Mouse (Mus musculus) midbrain, embryonic 15.5 days (tissue): ENCODE results near the gene Pnldc1. TPM values are rescaled to one million over a fixed set of nuclear protein-coding genes. Genes with fewer than 3 reads are reported as not detected.
"Not testable (repeated sequence)": the region's sequence is repeated elsewhere in the genome, so short reads cannot be mapped to it uniquely, and the experiment has no call there.

ENCODE experiments used
- ATAC-seq: fragments of 200-750 bp; cut with Nextera tagmentation; replicated peaks from 2 replicates; pipeline ENCODE4 v1.8.0; 2017; ENCODE audit warnings: moderate TSS enrichment
- H3K27ac ChIP-seq: fragments of 300-500 bp; sonication (generic); 2 replicates; pipeline ENCODE4 v1.5.1; 2015; ENCODE audit warnings: mild to moderate bottlenecking, inconsistent platforms
- H3K27me3 ChIP-seq: fragments of 300-500 bp; sonication (generic); replicated peaks from 2 replicates; pipeline ENCODE4 v1.6.1; 2015; ENCODE audit warnings: inconsistent platforms
- H3K36me3 ChIP-seq: fragments of 300-500 bp; sonication (generic); replicated peaks from 2 replicates; pipeline ENCODE4 v1.6.1; 2015; ENCODE audit warnings: inconsistent platforms
- H3K4me1 ChIP-seq: fragments of 300-500 bp; sonication (generic); 2 replicates; pipeline ENCODE4 v1.6.1; 2015; ENCODE audit warnings: inconsistent platforms
- H3K4me2 ChIP-seq: fragments of 300-500 bp; sonication (generic); 2 replicates; pipeline ENCODE4 v1.6.1; 2015; ENCODE audit warnings: inconsistent platforms, mild to moderate bottlenecking, moderate library complexity
- H3K4me3 ChIP-seq: fragments of 300-500 bp; sonication (generic); 2 replicates; pipeline ENCODE4 v1.5.1; 2015; ENCODE audit warnings: mild to moderate bottlenecking, inconsistent platforms
- H3K9ac ChIP-seq: fragments of 300-500 bp; sonication (generic); 2 replicates; pipeline ENCODE4 v1.6.1; 2015; ENCODE audit warnings: mild to moderate bottlenecking, inconsistent platforms
- H3K9me3 ChIP-seq: fragments of 300-500 bp; sonication (generic); 2 replicates; pipeline ENCODE4 v1.6.1; 2016; ENCODE audit warnings: inconsistent platforms
- WGBS: fragments of 180-500 bp; shearing (Covaris S2); methylation state at CpG from one replicate; pipeline ENCODE4 v1.1.7; 2015; ENCODE audit warnings: mixed read lengths; 5-methylcytosine and 5-hydroxymethylcytosine counted together
- polyA plus RNA-seq: library from polyadenylated mRNA; unstranded; fragments of >200 nt; fragmentation: Nextera tagmentation; extraction: Ambion mirVana; gene quantifications from 2 replicates; pipeline ENCODE4 v1.2.1, GENCODE M21; 2015

Gene Pnldc1
- 1.6 and 2.2 TPM in 2 replicates for polyA plus RNA-seq

DNA sequence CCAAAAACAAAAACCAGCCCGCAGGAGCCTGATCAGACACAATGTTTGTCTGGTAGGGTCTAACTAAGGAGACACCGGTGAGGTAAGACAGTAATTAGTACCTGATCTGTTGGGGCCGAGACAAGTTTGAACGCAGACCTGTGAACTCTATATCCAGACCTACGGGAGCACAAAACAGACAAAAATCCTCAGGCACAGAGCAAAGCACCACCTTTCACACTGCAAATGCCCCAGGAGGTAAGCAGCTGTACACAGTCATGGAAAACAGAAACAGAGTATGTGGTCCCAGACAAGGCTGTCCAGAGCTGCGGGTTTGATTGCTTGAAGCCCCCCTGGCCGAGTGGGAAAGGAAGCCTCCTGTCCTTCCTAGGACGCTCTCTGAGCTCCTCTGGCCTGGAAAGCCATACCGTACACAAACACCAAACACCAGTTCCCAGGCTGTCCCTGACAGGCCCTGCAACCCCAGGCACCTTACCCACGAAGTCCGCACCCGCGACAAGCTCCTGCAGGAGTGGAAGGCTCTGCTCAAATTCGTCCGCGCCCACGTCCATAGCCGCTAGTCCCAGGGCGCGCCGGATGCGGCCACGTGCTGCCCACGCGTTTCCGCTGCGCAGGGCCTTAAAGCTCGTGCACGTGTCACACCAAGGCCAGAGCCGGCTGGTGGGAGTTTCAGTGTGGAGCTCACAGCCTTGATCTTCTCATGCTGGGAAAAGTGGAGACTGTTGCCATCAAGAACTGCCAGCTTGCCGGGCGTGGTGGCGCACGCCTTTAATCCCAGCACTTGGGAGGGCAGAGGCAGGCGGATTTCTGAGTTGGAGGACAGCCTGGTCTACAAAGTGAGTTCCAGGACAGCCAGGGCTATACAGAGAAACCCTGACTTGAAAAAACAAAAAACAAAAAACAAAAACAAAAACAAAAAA is at the start of gene Pnldc1:
Gene Pnldc1 (minus strand): TSS at position 870 of the 920 bp plus-strand sequence.
- no peaks in the 10 kb centered on the region for H3K27me3 ChIP-seq
- no peak within 1 kb of the TSS for H3K9ac ChIP-seq
- H3K4me2 ChIP-seq, result no peak within 1 kb of the TSS
- no peak within 1 kb of the TSS for H3K4me3 ChIP-seq
- peaks cover 38% of the 10 kb centered on the region; the same call in 1 of the 2 replicates for H3K36me3 ChIP-seq
- H3K27ac ChIP-seq, result no peak within 1 kb of the TSS
- 76% methylated on average over 35 of the region's 35 CpGs for WGBS
- H3K9me3 ChIP-seq, result no peaks in the 10 kb centered on the region
- ATAC-seq, result no peak
- H3K4me1 ChIP-seq, result peaks cover under 1% of the 10 kb centered on the region; the same call in 1 of the 2 replicates

DNA sequence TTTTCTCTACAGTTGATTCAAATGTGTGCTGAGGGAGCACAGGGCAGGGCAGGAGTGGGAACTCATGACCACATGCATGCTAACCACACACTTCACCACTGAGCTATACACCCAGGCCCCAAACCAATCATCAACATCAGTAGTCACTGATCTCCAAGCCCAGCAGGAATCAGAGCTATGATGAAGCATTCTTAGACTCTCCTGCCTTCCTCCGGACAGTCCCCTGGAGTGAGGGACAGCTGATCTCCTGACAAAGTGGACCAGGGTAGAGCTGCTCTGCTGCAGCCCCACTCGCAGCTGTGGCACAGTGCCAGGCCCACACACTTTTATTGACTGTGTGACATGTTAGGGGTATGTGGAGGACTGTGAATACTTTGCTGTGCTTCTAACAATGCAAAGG is 49.3 kb upstream of the Pnldc1 start:
- not testable (repeated sequence) for H3K27me3 ChIP-seq, H3K9me3 ChIP-seq, H3K9ac ChIP-seq, H3K36me3 ChIP-seq, ATAC-seq, H3K27ac ChIP-seq
- peak overlapping the region; percentile 31 for H3K4me3 ChIP-seq
- peaks cover 29% of the 10 kb centered on the region for H3K4me1 ChIP-seq
- H3K4me2 ChIP-seq, result peak overlapping the region; percentile 53
- WGBS, result 3% methylated on average over 2 of the region's 2 CpGs

DNA sequence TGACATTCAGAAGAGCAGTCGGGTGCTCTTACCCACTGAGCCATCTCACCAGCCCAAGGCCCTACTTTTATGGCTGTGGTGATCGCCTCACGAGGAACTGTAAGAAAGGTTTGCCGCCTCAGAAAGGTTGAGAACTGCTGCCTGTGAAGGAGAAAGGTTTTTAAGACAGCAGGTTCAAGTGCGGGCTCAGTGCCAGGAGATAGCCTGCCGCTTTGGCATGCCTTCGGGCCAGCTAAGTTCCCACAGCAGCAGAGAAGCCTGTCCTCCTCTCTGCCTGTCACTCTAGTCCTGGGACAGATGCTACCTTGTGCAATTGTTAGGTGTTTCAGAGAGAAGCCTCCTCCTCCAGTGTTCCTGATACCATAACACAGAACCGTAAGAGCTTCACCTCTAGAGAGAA is 46.6 kb upstream of the Pnldc1 start:
- 93% methylated on average over 8 of the region's 8 CpGs for WGBS
- Histone ChIP-seq H3K27me3 (no peaks in the 10 kb centered on the region), H3K4me1 (peaks cover 26% of the 10 kb centered on the region), H3K9me3 (no peaks in the 10 kb centered on the region), H3K4me3 (no peak overlapping the region), H3K27ac (no peak overlapping the region), H3K36me3 (peaks cover 15% of the 10 kb centered on the region), H3K9ac (no peak overlapping the region), H3K4me2 (no peak overlapping the region)
- ATAC-seq, result no peak

DNA sequence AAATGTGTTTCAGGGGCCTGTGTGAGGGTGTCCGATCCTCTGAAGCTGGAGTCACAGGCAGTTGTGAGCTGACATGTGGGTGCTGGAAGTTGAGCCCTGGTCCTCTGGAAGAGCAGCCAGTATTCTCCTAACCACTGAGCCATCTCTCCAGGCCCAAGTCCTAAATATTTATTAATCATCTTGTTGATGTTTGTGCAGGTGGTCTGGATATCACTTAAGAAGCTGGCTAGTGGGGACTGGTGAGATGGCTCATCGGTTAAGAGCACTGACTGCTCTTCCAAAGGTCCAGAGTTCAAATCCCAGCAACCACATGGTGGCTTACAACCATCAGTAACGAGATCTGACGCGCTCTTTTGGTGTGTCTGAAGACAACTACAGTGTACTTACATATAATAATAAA is 39.6 kb upstream of the Pnldc1 start:
- Histone ChIP-seq H3K27me3 (no peaks in the 10 kb centered on the region), H3K9ac (no peak overlapping the region), H3K9me3 (no peaks in the 10 kb centered on the region), H3K4me2 (no peak overlapping the region), H3K27ac (no peak overlapping the region), H3K36me3 (peaks cover 55% of the 10 kb centered on the region), H3K4me3 (no peak overlapping the region), H3K4me1 (no peaks in the 10 kb centered on the region)
- ATAC-seq, result no peak
- 94% methylated on average over 5 of the region's 5 CpGs for WGBS

- Histone ChIP-seq H3K4me1 (peaks cover 4% of the 10 kb centered on the region; the same call in 1 of the 2 replicates), H3K4me3 (no peak overlapping the region), H3K4me2 (no peak overlapping the region), H3K9ac (no peak overlapping the region), H3K27me3 (no peaks in the 10 kb centered on the region), H3K9me3 (no peaks in the 10 kb centered on the region), H3K27ac (no peak overlapping the region), H3K36me3 (peaks cover 39% of the 10 kb centered on the region)
- ATAC-seq, result no peak
- 94% methylated on average over 6 of the region's 6 CpGs for WGBS
Observed at GRCm38 (mm10) chr17:12942459-12943162, 32.6 kb upstream of the Pnldc1 start.

DNA sequence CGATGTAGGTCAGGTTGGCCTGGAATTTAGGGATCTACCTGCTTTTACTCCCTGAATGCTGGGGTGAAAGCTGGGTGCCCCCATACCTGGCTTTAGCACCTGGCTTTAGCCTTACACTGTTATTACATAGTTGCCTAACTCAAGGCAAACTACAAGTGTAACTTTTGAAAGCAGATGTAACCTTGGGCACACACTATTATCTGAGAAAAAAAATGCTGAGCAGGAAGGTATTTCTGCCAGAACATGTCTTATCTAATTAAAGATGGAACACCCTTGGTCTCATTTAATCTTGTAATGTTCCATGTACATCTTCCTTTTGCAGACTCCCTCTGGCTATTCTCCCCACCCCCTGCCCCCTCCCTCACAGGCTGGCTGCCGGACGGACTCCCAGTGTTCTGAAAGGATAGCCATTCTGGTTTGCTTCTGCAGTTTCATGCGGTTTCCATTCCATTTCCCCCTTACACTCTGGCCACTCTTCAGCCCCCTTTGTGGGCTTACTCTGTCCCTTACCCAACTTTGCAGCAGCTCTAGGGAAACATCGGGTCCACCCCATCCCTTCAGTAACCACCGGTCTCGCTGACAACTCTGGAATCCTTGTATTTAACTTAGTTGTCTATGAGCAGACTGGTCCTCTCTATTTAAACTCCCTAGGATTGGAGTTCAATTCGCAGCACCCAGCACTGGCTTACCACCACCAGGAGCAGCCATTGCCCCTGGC is 31.7 kb upstream of the Pnldc1 start:
- H3K27me3 ChIP-seq, result no peaks in the 10 kb centered on the region
- no peak overlapping the region for H3K4me3 ChIP-seq
- ATAC-seq, result no peak
- peaks cover 4% of the 10 kb centered on the region; the same call in 1 of the 2 replicates for H3K4me1 ChIP-seq
- H3K4me2 ChIP-seq, result no peak overlapping the region
- WGBS, result 81% methylated on average over 8 of the region's 8 CpGs
- no peak overlapping the region for H3K9ac ChIP-seq
- peaks cover 36% of the 10 kb centered on the region for H3K36me3 ChIP-seq
- H3K27ac ChIP-seq, result no peak overlapping the region
- H3K9me3 ChIP-seq, result no peaks in the 10 kb centered on the region

DNA sequence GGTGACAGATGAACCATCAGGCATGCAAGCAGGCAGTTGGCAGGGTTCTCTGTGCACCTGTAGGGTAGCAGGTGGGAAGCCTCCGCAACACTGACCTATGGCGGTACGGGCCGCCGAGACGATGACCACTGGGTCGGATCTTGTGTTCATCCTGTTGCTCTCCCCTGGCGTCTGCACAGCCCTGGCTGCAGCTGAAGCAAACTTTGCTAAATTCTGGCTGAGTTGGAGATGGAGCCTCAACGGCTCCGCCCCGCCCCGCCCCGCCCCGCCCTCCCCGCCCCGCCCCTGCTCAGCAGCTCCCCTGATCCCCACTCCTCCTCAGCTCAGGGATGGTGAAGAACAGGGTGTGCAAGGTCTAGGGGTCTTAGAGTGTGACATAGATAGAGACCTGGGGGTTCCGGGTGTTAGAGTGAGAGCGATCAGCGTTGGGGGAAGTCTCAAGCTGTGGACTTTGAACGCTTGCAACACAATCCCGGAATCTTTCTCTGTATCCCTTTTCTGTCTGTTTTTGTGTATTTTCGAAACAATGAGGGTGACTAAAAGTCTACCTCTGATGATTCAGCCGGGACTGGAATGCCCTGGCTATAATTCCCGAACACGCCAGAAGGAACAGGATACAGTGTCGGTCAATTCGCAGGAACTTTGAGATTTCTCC is 30.2 kb upstream of the Pnldc1 start, which contains the start of gene Acat3:
Gene Acat3 (minus strand): TSS at position 450 of the 655 bp plus-strand sequence.
- Histone ChIP-seq H3K4me3 (peak within 1 kb of the TSS; percentile 15; the same call in 1 of the 2 replicates), H3K9me3 (no peaks in the 10 kb centered on the region), H3K4me1 (peaks cover 4% of the 10 kb centered on the region; the same call in 1 of the 2 replicates), H3K36me3 (peaks cover 27% of the 10 kb centered on the region; the same call in 1 of the 2 replicates), H3K27me3 (no peaks in the 10 kb centered on the region), H3K9ac (no peak within 1 kb of the TSS), H3K4me2 (peak within 1 kb of the TSS; percentile 44), H3K27ac (no peak within 1 kb of the TSS)
- 12% methylated on average over 27 of the region's 27 CpGs for WGBS
- ATAC-seq, result peak; percentile 35

DNA sequence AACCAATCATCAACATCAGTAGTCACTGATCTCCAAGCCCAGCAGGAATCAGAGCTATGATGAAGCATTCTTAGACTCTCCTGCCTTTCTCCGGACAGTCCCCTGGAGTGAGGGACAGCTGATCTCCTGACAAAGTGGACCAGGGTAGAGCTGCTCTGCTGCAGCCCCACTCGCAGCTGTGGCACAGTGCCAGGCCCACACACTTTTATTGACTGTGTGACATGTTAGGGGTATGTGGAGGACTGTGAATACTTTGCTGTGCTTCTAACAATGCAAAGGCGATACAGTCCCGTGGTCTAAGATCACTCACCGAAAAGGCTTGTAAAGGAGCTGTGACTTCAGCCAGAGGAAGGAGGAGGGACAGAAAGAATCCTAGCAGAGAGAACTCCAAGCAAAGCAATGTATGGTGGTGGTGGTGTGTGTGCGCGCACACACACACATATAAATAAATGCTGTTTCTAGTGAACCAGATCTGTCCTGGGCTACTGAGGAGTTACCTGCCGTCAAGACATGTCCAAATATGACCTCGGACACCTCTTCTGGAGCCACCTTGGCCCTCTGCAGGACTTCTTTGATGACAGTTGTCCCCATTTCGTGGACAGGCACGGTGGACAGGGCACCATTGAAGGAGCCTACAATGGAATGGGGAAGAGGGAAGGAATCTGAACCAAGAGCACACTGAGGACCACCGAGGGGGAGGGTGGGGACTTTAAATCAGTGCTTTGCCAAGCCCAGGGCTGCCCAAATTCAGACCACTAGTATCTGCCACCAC is 29.5 kb upstream of the Pnldc1 start:
- 47% methylated on average over 3 of the region's 12 CpGs for WGBS
- H3K9ac ChIP-seq, H3K27me3 ChIP-seq, H3K4me3 ChIP-seq, H3K27ac ChIP-seq, H3K4me1 ChIP-seq, H3K9me3 ChIP-seq: not testable (repeated sequence)
- Histone ChIP-seq H3K4me2 (peak overlapping the region; percentile 44), H3K36me3 (peaks cover 21% of the 10 kb centered on the region; the same call in 1 of the 2 replicates)
- ATAC-seq, result peak; percentile 72

DNA sequence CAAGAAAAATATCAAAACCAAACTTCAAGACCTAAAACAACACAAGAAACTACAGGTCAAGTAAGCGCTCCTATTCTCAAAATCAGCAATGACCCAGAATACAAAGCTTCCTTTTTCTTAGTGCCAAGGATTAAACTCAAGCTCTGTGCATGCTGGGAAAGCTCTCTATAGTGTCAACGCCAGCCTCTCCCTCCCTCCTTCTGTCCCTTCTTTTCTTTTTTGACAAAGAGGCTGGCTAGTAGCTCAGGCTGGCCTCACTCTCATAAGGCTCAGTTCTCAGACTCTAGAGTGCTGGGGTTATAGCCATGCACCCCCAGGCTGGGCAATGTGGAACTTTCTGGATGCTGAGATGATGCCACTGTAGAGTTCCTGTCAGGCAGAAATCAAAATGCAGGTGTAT is 28.0 kb upstream of the Pnldc1 start:
- Histone ChIP-seq H3K27ac (no peak overlapping the region), H3K27me3 (no peaks in the 10 kb centered on the region), H3K4me3 (no peak overlapping the region), H3K36me3 (peaks cover 11% of the 10 kb centered on the region; the same call in 1 of the 2 replicates), H3K9ac (no peak overlapping the region), H3K4me1 (peaks cover 4% of the 10 kb centered on the region; the same call in 1 of the 2 replicates), H3K9me3 (no peaks in the 10 kb centered on the region), H3K4me2 (no peak overlapping the region)
- WGBS, result 25% methylated on average over 2 of the region's 2 CpGs
- ATAC-seq, result no peak

DNA sequence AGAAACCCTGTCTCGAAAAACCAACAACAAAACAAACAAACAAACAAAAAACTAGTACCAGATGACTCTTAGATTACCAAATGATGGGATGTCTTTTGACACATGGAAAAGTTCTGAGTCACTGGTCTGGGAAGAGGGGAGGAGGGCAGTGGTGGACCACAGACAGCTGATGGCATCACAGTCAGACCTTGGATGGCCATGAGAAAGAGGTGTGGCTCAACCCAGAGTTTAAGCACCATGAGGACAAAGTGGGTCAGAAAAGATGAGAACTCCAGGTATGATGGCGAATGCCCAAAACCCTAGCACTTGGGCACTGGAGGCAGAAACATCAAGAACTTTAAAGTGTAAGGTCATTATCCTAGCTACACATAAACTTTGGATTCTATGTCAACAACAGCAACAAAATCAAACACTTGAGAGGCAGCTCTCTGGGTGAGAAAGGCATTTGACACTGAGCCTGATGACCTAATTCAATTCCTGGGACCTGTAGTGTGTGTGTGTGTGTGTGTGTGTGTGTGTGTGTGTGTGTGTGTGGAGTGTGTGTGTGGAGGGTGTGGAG is 27.5 kb upstream of the Pnldc1 start:
- H3K4me3 ChIP-seq, result no peak overlapping the region
- H3K4me2 ChIP-seq, result no peak overlapping the region
- H3K9ac ChIP-seq, result no peak overlapping the region
- no peaks in the 10 kb centered on the region for H3K9me3 ChIP-seq
- 0 out of 2 replicates have a peak, but pooled peaks cover 5% of the 10 kb centered on the region for H3K36me3 ChIP-seq
- H3K27me3 ChIP-seq, result no peaks in the 10 kb centered on the region
- H3K4me1 ChIP-seq, result peaks cover 4% of the 10 kb centered on the region; the same call in 1 of the 2 replicates
- no peak for ATAC-seq
- H3K27ac ChIP-seq, result no peak overlapping the region
- WGBS, result 84% methylated on average over 2 of the region's 2 CpGs

DNA sequence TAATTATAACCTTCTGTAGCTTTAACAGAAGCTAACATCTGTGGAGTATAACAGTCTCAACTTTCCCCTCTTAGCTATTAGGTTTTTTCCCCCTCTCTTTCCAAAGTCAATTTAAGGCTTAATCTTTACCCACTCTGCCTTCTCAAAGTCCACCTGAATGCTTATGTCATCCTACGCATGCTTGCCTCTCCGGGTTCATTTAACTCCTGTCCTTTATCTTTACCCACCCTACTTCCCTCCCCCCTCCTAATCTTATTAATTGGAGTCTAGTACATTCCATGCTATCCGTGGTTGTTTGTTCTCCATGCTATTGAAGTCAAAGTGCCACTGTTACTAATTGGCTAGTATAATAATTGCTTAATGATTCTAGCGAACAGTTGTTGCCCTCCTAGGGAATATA is 25.7 kb upstream of the Pnldc1 start:
- Histone ChIP-seq H3K36me3 (no peaks in the 10 kb centered on the region), H3K27ac (no peak overlapping the region), H3K4me3 (no peak overlapping the region), H3K9me3 (no peaks in the 10 kb centered on the region), H3K4me1 (peaks cover 4% of the 10 kb centered on the region; the same call in 1 of the 2 replicates), H3K9ac (no peak overlapping the region), H3K27me3 (no peaks in the 10 kb centered on the region), H3K4me2 (no peak overlapping the region)
- 61% methylated on average over 4 of the region's 4 CpGs for WGBS
- no peak for ATAC-seq
